Mouse (Mus musculus): ENCODE data around the gene Susd6.

Susd6 gene

GRCm38 (mm10) chr12:80789849-80790694 is at the start of gene Susd6:
Gene Susd6 (plus strand): TSS chr12:80790510.
- peak; percentile 97 for DNase-seq (ENCODE audit: low read depth, low spot score)

GRCm38 (mm10) chr12:80744614-80745013 is 45.7 kb upstream of the Susd6 start:
- no peak for DNase-seq (ENCODE audit: low read depth, low spot score)

DNA sequence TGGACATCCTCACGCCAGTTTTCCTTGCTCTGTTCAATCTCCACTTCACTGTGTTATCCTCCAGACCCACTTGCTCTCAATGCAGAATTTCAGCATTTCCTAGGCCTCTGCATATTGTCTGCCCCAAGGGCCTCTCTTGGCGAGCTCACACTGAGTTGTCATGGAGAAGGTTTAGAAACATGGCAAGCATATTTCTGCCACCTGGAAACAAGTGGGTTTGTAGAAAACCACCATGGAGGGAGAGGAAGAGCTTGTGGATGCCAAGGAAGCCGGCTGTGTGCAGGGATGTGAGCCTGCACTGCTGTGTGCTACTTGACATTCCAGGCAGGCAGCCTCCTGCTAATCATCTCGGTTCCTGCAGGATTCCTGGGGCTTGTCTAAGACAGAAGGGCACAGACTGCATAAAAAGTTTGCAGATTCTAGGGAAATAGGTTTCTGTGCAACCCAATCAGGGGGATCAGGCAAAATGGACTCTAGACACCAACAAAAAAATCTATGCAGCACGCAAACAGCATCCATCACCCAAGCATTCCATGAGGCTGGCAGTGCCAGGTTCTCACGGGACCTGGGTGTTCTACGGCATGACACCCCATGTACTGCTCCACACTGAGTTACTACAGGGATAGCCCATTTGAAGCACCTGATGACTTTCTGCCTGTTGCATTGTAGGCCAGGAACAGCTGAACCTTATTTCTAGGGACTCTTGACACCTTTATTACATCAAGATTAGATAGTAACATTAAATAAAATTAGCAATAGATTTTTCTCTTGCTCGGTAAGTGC is 44.1 kb upstream of the Susd6 start:
- DNase-seq (ENCODE audit: low read depth, low spot score), result no peak

DNA sequence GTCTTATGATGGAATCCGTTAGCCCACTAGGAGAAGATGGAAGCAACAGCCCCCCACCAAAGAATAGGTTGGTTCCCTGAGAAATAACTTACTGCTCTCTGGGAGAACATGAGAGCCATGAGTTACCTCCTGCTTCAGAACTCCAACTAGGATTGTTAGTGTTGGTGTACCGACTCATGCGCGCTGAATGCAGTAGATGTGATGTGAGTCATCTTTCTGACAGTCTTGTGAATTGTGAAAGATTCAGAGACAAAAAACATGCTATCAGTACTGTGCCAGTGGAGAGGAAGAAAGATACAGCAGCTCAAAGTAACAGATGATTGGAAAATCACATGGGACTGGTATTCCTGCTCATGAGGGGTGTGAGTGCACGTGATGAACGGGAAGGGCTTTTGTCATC is 38.8 kb upstream of the Susd6 start:
- no peak for DNase-seq (ENCODE audit: low read depth, low spot score)

DNA sequence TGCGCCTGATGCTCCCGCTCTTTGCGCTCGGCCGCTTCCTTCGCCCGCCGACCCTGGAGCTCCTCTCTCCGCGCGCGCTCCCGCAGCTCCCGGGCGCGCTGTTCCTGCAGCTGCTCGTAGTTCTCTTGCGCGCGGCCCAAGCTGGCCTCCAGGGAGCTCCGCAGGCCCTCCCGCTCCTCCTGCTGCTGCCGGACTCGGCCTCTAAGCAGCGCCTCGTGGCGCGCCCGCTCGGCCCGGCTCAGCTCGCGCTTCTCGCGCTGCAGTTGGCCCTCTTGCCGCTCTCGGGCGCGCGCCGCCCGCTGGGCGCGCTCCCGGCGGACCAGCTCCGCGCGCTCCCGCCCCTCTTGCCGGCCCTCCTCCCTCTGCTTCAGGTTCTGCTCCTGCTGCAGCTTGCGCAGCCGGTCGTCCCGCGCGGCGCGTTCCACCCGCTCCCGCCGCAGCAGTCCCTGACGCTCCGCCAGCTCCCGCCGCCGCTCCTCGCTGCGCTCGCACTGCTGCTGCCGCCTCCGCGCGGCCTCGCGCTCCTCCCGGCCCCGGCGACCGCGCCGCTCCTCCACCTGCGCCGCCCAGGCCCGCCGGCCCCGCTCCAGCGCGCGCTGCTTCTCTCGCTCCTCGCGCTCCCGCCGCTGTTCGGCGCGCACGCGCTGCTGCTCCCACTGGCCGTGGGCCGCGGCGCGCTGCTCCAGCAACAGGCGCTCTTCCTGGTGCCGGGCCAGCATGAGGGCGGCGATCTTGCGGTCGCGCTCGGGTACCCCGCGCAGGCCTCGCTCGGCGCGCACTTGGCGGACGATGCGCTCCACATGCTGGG is 32.4 kb upstream of the Susd6 start:
- peak; percentile 18 for DNase-seq (ENCODE audit: low read depth, low spot score)

DNA sequence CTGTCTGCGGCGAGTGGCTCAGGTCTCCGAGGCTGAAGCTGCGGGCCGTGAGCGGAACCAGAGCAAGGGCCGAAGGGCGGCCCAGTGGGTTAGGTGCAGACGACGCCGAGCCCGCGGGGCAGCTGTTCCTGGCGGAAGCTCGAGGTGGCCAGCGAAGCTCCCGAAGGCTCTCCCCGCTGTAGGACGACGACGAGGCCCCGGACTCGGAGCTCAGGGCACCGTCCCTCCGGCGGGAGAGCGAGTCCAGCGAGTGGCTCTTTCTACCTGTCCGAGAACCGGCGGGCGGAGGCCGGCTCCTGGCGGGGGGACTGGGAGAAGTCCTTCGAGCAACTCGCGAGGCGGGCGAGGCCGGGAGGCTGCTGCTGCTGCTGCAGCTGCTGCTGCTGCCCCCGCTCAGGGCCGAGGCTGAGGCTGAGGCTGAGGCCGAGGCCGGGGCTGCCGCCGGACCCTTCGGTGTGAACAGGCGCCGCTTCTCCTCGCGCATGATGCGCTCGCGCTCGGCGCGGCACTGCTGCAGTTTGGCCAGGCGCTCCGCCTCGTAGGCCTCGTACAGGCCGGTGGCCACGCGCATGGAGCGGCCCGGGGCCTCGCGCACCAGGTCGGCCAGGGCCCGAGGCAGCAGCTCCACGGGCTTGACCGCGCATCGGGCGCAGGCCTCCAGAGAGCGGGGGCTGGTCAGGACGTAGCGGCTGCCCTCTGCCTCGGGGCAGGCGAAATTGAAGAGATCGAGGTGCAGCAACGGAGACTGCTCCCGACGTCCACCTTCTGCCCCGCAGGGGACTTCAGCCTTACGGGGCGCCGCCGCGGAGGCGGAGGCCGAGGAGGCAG is 31.5 kb upstream of the Susd6 start:
- no peak for DNase-seq (ENCODE audit: low read depth, low spot score)

GRCm38 (mm10) chr12:80759387-80759712 is 31.0 kb upstream of the Susd6 start:
- DNase-seq (ENCODE audit: low read depth, low spot score), result no peak

DNA sequence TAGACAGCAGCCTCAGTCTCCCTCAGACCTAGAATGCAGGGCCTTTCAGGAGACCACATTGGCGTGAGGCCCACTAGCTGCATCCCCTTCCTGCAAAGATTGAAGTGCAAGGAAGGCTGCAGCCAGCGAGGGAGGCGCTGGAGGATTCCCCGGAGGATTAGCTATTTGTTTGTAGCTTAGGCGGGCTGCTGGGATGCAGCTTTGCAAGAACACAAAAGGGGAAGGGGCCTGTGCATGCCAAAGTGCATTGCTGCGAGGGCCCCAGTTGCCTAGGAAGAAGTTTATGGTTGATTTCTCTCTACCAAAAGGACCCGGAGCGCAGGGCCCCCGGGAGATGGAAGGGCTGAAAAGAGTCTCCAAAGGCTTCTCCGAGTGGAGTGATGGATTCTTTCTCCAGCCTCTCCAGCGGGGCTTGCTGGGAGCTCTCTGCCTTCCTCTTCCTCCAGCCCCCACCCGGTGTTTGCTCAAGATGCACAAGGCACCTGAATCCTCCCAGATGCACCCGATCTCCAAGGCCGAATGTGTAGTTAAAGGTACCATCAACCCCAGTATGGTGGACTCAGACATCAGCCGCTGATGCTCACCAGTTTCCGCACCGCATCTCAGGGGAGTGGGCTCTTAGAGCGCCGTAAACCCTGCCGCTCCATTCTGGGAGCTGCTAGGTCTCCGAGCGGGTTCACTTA is 30.5 kb upstream of the Susd6 start:
- no peak for DNase-seq (ENCODE audit: low read depth, low spot score)

- DNase-seq (ENCODE audit: low read depth, low spot score), result peak; percentile 38
Measured at GRCm38 (mm10) chr12:80760396-80760801, 29.9 kb upstream of the Susd6 start, which contains the start of gene Ccdc177. Gene Ccdc177 (minus strand): TSS chr12:80760687.

DNA sequence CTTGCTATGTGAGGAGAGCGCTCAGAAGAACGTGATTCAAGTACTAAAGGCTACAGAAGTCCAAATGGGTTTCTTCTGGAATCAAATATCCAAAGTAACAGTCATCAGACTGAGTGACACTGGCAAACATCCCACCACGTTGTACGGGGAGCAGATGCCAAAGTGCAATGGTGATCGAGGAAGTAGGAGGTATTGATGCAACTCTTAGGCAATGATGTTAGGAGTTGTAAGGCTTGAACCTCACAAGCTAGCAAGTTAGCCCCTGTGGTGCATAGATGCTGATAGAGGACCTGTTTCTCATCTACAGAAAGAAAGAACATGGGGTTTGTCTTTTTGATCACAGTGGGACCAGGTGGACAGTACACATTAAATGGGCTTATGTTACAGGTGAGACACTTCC is 27.3 kb upstream of the Susd6 start:
- no peak for DNase-seq (ENCODE audit: low read depth, low spot score)

- DNase-seq (ENCODE audit: low read depth, low spot score), result no peak
Measured at GRCm38 (mm10) chr12:80764116-80764515, 26.2 kb upstream of the Susd6 start.

GRCm38 (mm10) chr12:80769697-80770096 is 20.6 kb upstream of the Susd6 start:
- DNase-seq (ENCODE audit: low read depth, low spot score), result peak; percentile 63

DNA sequence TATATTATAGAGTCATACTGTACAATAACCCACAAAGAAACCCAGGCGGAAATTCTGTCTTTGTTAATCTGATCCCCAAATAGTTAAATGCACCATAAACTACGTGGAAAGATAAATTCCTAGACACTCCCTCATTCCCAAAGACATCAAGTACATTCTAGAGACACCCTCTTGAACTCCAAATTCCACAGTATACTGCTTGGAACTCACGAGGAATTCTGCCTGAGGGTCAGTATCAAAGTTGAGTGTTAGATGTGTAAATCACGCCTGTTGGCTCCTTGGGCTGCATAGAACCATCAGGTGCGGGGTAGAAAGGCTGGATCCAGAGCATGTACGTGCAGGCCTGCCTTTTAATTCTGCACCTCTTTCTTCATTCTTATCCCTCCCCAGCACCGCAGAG is 15.5 kb upstream of the Susd6 start:
- DNase-seq (ENCODE audit: low read depth, low spot score), result no peak

DNA sequence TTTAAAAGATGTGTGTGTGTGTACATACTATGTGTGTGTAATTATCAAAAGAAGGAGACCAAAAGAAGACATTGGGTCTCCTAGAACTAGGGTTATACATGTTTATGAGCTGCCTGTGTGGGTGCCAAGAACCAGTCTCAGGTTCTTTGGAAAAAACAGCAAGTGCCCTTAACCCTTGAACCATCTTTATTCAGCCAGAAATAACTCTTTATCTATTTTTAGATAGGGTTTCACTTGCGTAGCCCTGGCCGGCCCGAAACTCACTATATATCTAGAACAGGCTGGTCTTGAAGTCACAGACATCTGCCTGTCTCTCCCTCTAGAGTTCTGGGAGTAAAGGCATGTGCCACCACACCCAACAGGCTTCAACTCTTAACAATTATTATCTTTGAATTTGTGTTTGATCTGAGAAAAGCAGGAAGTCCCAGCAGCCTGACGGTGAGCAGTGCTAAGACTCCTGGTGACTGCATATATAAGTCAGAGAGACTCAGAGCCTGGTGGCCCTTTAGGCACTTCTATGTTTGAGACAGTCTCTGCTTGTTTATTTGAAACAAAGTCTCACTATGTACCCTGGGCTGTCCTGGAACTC is 14.2 kb upstream of the Susd6 start:
- no peak for DNase-seq (ENCODE audit: low read depth, low spot score)

GRCm38 (mm10) chr12:80778188-80778936 is 11.9 kb upstream of the Susd6 start:
- DNase-seq (ENCODE audit: low read depth, low spot score), result no peak

- DNase-seq (ENCODE audit: low read depth, low spot score), result no peak
Measured at GRCm38 (mm10) chr12:80779760-80780159, 10.6 kb upstream of the Susd6 start.

DNA sequence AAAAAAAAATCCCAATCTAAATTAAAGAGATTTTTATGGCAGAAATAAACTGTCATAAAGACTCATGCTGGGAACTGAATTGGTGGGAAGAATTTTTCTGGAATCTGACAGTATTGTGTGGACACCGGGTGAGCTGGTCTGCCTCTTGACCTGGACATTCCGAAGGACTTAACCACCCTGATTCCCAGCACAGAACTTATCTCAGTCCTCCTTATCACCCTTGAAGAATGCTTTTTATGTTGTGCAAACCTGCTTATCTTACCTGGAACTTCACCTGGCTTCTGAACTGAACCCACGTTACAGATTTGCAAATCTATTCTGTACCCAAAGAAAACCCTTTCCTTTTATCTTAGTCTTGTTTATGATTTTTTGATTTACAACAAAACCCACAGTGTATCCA is 8.1 kb upstream of the Susd6 start:
- no peak for DNase-seq (ENCODE audit: low read depth, low spot score)

GRCm38 (mm10) chr12:80782892-80783291 is 7.4 kb upstream of the Susd6 start:
- DNase-seq (ENCODE audit: low read depth, low spot score), result no peak

GRCm38 (mm10) chr12:80783889-80784288 is 6.4 kb upstream of the Susd6 start:
- DNase-seq (ENCODE audit: low read depth, low spot score), result no peak

- DNase-seq (ENCODE audit: low read depth, low spot score), result no peak
Measured at GRCm38 (mm10) chr12:80785005-80785404, 5.3 kb upstream of the Susd6 start.
